Mouse (Mus musculus) left cerebral cortex, adult 8-10 months (tissue): Measurements from ENCODE around the gene S100a16. TPM values are rescaled to one million over a fixed set of nuclear protein-coding genes. Genes with fewer than 3 reads are reported as not detected.
A peak's percentile ranks its signal among the peaks of the same experiment; 100 is the strongest.

Experiments
- DNase-seq, 2 experiments: peaks; one replicate each; pipeline ENCODE4 v3.0.0; 2022; ENCODE audit warnings: low spot score in 2 of 2
- total RNA-seq, 4 experiments: library from RNA; stranded (reverse); gene quantifications; 2 replicates each; pipeline ENCODE4 v1.2.4; 2022

The S100a16 gene
- total RNA-seq, 4 experiments from 2014 or later: 85.4 to 115 (median 102) TPM

DNA sequence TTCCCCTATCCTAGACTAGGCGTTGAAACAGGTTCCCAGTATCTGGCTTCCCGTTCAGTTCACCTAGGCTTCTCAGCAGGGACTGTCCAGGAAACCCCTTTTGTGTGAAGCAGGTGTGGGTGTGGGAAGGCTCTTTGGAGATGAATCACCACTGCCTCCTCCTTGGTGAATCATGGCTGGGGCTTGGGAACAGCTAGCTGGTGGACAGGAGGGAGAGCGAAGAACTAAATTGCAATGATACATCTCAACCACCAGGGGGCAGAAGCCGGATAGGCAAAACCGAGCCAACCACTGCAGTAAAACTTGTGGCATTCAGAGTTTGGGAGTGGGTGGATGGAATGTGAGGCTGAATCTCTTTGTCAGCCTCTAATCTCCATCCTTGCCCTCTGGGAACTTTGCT is 48.5 kb downstream of the S100a16 start:
- DNase-seq: peak in 1 of 2 experiments; percentile 81

DNA sequence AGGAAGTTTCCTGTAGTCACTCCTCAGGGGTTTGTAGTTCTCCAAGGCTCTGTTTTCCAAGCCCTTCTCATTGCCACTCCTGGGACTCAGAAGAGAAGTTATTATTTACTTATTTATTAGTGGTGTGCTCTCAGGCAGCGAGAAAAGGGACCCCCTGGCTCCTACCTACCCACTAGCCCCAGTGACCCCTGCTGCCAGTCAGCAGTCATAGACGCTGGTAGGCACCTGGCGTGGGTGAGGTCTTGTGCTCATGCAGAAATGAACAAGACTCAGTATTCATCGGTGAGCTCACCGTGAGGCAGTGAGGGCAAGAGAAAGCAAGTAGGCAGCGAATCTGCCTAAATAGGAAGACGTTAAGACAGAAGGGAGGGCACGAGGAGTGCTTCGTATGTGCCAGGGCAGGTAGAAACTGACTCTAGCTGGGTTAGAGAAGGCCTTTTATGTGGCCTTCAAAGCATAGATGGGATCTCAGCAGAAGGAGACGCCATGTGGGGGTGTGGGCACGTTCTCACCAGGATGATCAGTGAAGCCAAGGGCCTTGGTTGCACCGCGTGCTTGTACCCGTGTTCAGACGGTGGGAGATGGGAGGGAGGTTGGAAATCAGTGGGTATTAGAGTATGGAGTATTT is 49.1 kb downstream of the S100a16 start:
- no peak for DNase-seq

DNA sequence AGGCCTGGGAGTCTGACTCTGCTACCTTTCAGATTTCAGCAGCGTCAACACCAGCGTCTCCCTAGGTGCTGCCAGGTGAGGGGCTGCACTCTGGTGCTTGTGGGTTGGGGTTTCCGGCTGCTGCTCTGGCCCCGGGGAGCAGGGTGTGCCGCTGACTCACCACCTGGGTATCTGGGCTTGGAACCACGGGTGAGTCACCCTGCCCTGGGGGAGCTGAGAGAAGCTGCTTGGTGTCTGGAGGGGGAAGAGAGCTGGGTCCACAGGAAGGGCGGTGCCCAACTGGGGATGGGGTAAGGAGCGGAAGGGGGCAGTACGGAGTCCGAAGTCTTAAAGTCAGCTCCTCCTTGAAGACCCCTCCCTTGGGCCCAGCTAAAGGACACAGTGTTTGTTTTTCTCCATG is 49.9 kb downstream of the S100a16 start:
- peak in 1 of 2 experiments; percentile 43 for DNase-seq

DNA sequence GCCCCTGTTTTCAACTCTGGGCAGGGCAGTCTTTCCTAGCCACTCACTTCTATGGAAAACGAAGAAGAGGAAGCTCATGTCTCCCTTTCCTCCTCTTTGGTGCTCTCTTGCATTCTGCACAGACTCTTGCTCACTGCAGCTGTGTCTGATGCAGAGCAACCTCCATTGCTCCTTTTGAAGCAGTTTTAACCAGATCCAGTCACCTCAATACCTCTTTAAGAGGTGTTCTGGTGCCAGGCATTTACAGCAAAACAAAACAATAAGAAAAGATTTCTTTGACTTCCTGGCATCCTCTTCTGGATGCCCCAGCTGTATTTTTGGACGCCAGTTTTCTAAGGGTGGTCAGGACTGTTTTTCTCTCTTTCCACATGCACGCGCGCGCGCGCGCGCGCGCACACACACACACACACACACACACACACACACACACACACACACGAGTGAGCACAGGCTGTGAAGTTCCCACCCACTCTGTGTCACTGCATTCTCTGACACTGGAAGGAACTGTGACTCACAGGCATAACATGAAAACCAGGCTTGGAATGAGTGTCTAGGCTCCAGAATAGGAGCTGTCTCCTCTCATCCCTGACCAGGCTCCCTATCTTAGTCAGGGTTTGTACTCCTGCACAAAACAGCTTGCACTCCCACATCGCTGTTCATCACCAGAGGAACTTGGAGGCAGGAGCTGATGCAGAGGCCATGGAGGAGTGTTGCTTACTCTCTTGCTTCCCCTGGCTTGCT is 50.5 kb downstream of the S100a16 start:
- peak in 1 of 2 experiments; percentile 80 for DNase-seq

DNA sequence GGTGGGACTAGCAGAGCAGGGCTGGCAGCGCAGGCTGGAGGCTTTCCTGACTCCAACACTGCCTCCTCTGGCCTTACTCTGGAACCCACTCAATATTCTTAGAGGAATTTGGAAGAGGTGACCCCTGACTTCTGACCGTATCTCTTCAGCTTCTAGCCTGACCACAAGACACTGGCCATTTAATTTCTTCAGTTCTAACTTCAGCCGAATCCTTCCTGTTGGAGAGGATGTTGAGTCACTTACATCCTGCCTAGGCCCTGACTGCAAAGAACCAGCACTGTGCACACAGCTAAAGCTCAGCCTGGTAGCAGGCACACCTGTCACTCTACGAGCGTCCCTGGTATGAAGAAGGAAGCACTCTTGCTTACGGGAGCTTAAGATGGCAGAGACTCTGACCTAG is 52.3 kb downstream of the S100a16 start:
- DNase-seq: no peak

DNA sequence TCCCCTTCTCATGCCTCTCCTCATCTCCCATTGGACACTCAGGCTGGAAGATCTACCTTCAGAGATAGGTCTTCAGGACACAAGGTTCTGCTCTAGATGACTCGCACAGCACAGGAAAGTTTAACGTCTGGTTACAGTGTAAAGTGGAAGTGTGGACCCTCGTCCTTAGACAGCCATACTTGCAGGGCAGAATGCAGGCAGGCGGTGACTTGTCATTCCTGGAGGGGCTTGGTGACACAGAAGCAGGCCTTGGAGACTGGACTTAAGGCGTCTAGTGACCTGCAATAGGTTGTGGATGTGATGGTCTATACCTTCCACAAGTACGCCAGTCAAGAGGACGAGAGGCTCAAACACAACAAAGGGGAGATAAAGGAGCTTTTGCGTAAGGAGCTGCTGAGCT is 52.9 kb downstream of the S100a16 start, which contains the start of gene S100a2:
Gene S100a2, plus strand, starts transcription at position 301 of the 400 bp plus-strand sequence.
- no peak for DNase-seq

Other genes starting within 250 kb of the S100a16 start
- 10 to 100 TPM; 90.4 to 99.8 (median 96.4) TPM for gene Gatad2b, start 244.1 kb upstream of the S100a16 start, total RNA-seq
- gene Slc27a3, start 147.3 kb upstream of the S100a16 start, total RNA-seq: 1 to 10 TPM; 5.7 to 7.9 (median 7.4) TPM
- gene Ints3, start 103.6 kb upstream of the S100a16 start, total RNA-seq: 10 to 100 TPM; 55.1 to 59.9 (median 59.0) TPM
- 1 to 10 TPM; 4.2 to 6.0 (median 5.0) TPM for gene Npr1, start 71.4 kb upstream of the S100a16 start, total RNA-seq
- gene Ilf2, start 61.1 kb upstream of the S100a16 start, total RNA-seq: 10 to 100 TPM; 84.9 to 98.9 (median 93.3) TPM
- 10 to 100 TPM; 62.4 to 74.7 (median 67.1) TPM for gene Snapin, start 46.2 kb upstream of the S100a16 start, total RNA-seq
- gene Chtop, start 27.8 kb upstream of the S100a16 start, total RNA-seq: 100 to 1,000 TPM; 162 to 170 (median 167) TPM
- gene S100a1, start 22.9 kb upstream of the S100a16 start, total RNA-seq: 100 to 1,000 TPM; 122 to 162 (median 132) TPM
- gene S100a13, start 22.8 kb upstream of the S100a16 start, total RNA-seq: 10 to 100 TPM; 17.1 to 26.1 (median 20.5) TPM
- under 1 TPM in 1 of 4 experiments, not detected in 3; 0.63 TPM for gene S100a14, start 10.4 kb upstream of the S100a16 start, total RNA-seq
- gene S100a3, start 23.3 kb downstream of the S100a16 start, total RNA-seq: 1 to 10 TPM in 3 of 4 experiments, under 1 TPM in 1; 0.74 to 1.9 (median 1.5) TPM
- gene S100a2, start 53.0 kb downstream of the S100a16 start, total RNA-seq: not detected
- not detected for gene Gm42674, start 64.7 kb downstream of the S100a16 start, total RNA-seq
- gene S100a4, start 66.5 kb downstream of the S100a16 start, total RNA-seq: 1 to 10 TPM; 2.5 to 5.5 (median 4.9) TPM
- 1 to 10 TPM in 1 of 4 experiments, not detected in 3; 1.1 TPM for gene S100a5, start 71.3 kb downstream of the S100a16 start, total RNA-seq
- gene S100a6, start 75.6 kb downstream of the S100a16 start, total RNA-seq: 10 to 100 TPM; 24.1 to 52.2 (median 38.7) TPM
- 1 to 10 TPM in 2 of 4 experiments, under 1 TPM in 2; 0.38 to 1.1 (median 0.91) TPM for gene S100a7a, start 116.8 kb downstream of the S100a16 start, total RNA-seq
- gene S100a8, start 131.7 kb downstream of the S100a16 start, total RNA-seq: 1 to 10 TPM in 1 of 4 experiments, not detected in 3; 1.7 TPM
- gene S100a9, start 158.5 kb downstream of the S100a16 start, total RNA-seq: not detected
- gene Pglyrp4, start 189.7 kb downstream of the S100a16 start, total RNA-seq: not detected
- gene Gm5849, start 240.6 kb downstream of the S100a16 start, total RNA-seq: not detected